Mouse (Mus musculus) inflammation-experienced regulatory T-cells (primary cell): Measurements from ENCODE around the gene Gimd1. TPM values are rescaled to one million over a fixed set of nuclear protein-coding genes. Genes with fewer than 3 reads are reported as not detected.

ENCODE experiments used
- polyA plus RNA-seq, 2 experiments: library from polyadenylated mRNA; unstranded; fragments of 100-300 nt; shearing (Covaris generic); gene quantifications; one replicate each; pipeline ENCODE4 v1.2.1; 2017

Gimd1 gene
- polyA plus RNA-seq, result 1 to 10 TPM in 1 of 2 experiments, under 1 TPM in 1; 0.34 to 1.1 TPM

GRCm38 (mm10) chr3:132629601-132630239 is at the start of gene Gimd1:
TSS of gene Gimd1 (plus strand) at chr3:132629820.

GRCm38 (mm10) chr3:132683447-132684230 is 54.0 kb downstream of the Gimd1 start, which contains the start of gene Tbck:
TSS of gene Tbck (plus strand) at chr3:132684144.

GRCm38 (mm10) chr3:132684231-132684928 is 54.8 kb downstream of the Gimd1 start, which contains the start of gene Aimp1:
TSS of gene Aimp1 (minus strand) at chr3:132684370.

Other genes with a start within 250 kb of the Gimd1 start
- 10 to 100 TPM; 11.2 to 14.2 TPM for gene Tbck, start 54.3 kb downstream of the Gimd1 start, polyA plus RNA-seq
- gene Aimp1, start 54.5 kb downstream of the Gimd1 start, polyA plus RNA-seq, result 10 to 100 TPM; 46.3 to 63.1 TPM